Mouse (Mus musculus): Measurements from ENCODE around the gene Kcnd3.

- no peak for TF ChIP-seq CTCF (IDR thresholded peaks at IDR 0.05; ENCODE audit: borderline replicate concordance, control insufficient read depth, extremely low read depth, insufficient read depth, low read length, poor library complexity)
- no peak for TF ChIP-seq POLR2A (IDR thresholded peaks at IDR 0.05; ENCODE audit: control insufficient read depth, extremely low read depth, insufficient read depth, low read length, poor library complexity)
These were observed 68.3 kb downstream of the Kcnd3 start for GRCm38 (mm10) chr3:105520446-105520845.

Data from thymus, adult 2 months (tissue).